Mouse (Mus musculus): ENCODE measurements at regions not wholly inside any gene's neighbourhood (a gene's known extent, or its start where the extent isn't known, plus 50 kb on each side); places are given as distances from the start of the nearest gene placed in this dataset.

DNA sequence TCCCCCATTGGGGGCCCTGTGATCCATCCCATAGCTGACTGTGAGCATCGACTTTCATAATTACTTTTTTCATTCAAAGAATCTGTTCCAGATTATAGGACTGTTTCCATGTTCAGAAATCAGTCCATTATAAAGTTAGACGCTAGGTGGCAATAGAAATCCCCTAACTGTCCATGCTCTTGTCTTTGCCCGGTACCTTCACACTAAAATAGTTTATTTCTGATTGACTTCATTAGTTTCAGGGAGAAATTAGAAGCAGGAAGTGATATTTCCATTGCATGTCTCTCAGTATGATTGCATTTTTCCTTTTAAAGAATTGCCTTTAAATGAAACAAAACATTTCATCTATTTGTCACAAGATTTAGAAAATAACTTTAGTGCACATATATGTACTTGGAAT, 131.7 kb downstream of the Fbxo8 start:
- intact Hi-C loops (cut with DNase I) = loop anchor here (2.0 to 10.0 kb wide), 3 partner anchors 650 to 852 kb away; no protein-coding TSS in a partner anchor
- peak; percentile 56 for TF ChIP-seq CTCF (IDR thresholded peaks at IDR 0.05)
- DNase-seq (ENCODE audit: extremely low spot score in 1 of 2, low spot score in 2 of 2) = no peak
- Histone ChIP-seq H3K4me3 (no peak overlapping the region), H3K27ac (no peak overlapping the region)

DNA sequence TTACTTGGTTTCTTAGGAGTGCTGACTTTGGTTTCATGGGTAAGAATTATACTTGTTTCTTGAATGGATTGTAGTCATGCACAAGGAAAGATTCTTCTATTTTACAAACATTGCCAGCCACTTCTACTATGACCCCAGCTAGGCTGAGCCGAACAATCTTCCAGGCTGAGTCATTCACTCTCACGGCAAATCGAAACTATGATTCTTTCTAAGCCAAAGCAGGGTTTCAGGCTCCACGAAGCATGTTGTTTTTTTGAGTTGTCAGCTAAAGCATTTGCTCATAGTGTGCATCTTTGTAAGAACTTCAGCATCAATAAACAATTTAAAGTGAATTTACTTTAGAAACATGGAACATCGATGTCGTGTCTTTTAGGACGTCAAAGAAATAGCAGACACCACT, 133.5 kb downstream of the Fbxo8 start:
- DNase-seq (ENCODE audit: extremely low spot score in 1 of 2, low spot score in 2 of 2) = no peak
- intact Hi-C loops (cut with DNase I) = loop anchor here (5.0 to 10.0 kb wide), 2 partner anchors 648 to 850 kb away; no protein-coding TSS in a partner anchor
- no peak overlapping the region for H3K27ac ChIP-seq
- no peak overlapping the region for H3K4me3 ChIP-seq
- no peak for TF ChIP-seq CTCF (IDR thresholded peaks at IDR 0.05)

DNA sequence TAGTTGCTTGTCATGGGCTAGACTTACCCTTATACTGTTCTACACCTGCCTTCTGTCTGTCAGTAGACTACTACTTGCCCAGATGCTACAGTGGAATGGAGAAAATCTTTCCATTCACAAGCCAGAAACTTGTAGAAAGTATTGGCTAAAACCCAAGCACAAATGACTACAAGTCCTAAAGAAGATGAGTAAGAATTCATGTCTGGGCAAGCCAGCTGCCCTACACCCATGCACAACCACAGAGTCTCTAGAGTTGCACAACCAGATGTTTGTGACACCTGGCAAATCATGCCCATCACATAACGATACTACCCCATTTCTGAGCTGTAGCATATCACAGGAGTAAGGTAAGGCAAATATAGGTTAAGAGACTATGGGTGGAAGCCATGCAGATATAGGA, 144.5 kb downstream of the Fbxo8 start:
- intact Hi-C loops (cut with DNase I) = no loop called here
- Histone ChIP-seq H3K4me3 (no peak overlapping the region), H3K27ac (no peak overlapping the region)
- no peak for TF ChIP-seq CTCF (IDR thresholded peaks at IDR 0.05)
- no peak for DNase-seq (ENCODE audit: extremely low spot score in 1 of 2, low spot score in 2 of 2)

DNA sequence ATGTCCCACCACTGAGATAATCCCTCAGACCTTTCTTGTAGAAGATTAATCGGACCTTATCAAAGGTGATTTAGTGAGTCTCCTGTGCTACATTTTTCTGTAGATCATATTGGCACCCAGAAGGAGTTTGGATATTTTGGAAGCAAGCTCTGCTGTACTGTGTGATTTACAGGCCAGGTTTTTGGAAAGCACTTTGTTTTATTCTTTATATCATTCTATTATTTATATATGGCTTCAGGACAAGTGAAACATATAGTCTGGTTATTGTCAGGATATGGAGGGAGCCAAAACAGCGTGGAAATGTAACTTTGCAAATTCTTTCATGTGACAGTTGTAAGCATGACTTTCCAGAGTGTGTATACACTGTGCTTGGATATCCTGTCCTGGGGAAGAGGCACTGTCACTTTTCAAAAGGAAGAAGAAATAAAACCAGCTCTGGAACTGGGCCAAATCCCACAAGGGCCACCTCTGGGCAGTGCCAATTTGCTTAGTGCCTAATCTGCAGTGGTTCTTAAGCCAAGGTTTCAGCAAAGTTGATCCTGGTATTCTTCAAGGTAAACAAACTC, 149.8 kb downstream of the Fbxo8 start:
- Histone ChIP-seq H3K27ac (no peak overlapping the region), H3K4me3 (no peak overlapping the region)
- TF ChIP-seq CTCF (IDR thresholded peaks at IDR 0.05) = no peak
- intact Hi-C loops (cut with DNase I) = no loop called here
- no peak for DNase-seq (ENCODE audit: extremely low spot score in 1 of 2, low spot score in 2 of 2)

DNA sequence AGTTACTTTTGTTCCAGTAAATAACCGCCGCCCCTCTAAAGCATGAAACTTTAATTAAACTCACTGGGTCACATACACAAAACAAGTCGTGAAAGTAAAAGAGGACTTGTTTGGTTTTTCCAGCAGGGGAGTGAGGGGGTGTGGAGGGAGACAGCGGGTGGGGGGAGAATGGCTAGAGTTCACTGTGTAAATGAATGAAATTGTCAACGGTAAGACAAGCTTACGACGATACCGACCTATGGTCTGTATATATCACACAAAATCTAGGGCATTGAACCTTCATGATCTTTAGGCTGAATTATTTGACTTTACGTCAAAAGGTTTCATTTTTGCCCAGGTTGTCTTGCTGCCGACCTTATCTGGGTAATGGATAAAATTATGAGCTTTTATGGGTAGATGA, 155.5 kb downstream of the Fbxo8 start:
- no peak for DNase-seq (ENCODE audit: extremely low spot score in 1 of 2, low spot score in 2 of 2)
- TF ChIP-seq CTCF (IDR thresholded peaks at IDR 0.05) = no peak
- H3K4me3 ChIP-seq = no peak overlapping the region
- no peak overlapping the region for H3K27ac ChIP-seq
- intact Hi-C loops (cut with DNase I) = no loop called here

DNA sequence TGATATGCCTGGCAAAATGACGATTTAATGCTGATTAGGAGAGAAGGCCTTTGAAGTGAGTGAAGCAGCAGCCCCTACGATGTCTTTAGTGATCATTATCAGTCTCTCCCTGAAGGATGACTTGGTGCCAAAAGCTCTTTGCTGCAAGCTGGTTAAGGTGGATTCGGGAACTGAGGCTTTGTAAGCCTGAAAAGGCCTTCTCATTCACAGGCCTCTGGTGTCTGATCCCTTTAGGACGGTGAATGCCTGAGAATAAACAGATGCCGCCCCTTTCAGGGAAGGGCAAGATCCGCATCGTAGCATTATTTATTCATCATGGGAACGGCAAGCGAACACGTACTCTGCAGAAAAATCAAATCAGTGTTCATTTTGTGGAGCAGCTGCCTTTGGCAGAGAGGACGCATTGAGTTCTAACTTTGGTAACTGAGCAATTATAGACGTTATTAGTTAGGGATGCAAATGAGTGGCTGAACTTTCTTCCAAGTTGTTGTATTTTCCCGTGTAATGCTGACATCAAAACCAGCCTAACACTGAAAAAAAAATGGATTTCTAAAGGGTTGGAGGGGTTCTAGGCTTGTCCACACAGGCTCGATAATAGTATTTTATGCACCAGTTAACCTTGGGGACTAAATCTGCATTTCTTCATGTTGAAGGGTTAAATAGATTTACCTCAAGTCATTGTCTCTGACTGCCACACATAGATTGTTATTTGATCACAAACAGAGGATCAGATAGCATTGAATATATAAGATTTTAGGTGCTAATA, 156.2 kb downstream of the Fbxo8 start:
- intact Hi-C loops (cut with DNase I) = no loop called here
- no peak for DNase-seq (ENCODE audit: extremely low spot score in 1 of 2, low spot score in 2 of 2)
- Histone ChIP-seq H3K27ac (no peak overlapping the region), H3K4me3 (no peak overlapping the region)
- TF ChIP-seq CTCF (IDR thresholded peaks at IDR 0.05) = no peak

DNA sequence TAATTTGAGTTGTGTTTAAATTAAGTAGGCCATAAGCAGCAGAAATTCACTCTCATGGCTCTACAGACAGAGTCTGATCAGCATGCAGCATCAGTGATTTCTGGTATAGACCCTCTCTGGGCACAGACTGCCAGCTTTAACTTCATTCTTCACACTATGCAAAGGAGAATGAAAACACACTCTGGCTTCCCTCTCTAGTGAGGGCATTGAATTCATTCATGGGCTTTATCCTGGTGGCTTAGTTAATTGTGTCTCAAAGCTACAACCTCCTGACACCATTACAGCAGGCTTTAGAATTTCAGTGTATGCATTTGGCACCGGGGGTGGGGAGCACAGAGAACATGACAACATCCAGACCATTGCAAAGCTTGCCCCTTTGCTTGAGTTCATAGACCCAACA, 169.1 kb downstream of the Fbxo8 start:
- no peak for TF ChIP-seq CTCF (IDR thresholded peaks at IDR 0.05)

DNA sequence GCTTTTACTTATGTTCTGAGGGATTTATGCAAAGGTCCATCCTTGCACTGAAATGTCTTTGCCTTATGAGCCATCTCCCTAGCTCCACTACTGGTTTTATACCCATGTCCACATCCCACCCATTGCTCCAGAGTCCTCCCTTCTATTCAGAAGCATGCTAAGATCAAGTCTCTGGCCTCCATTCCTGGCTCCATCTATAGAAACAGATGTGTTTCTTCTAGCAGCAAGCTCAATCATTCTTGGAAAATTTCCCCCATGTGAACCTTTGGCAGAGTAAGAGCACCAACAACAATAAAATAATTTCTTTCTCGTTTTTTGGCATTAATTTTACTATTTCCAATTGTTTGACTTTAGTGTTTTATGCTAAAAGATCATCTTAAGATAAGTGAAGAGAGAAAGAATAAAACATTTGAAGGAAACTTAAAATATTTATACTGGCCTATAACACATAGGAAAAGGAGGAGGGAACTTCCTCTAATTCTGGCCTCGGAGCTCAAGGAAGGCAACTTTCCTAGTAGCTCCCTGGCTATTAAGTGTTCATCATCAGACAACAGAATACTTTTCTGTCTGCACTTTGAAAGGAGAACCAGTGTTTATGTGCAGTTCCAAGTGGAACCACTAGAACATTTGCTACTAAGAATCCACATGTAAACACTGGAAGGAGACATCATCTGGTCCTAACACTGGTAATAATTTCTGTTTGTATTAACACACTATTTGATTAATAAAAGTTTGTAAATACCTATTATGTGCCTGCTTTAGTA, 171.8 kb downstream of the Fbxo8 start:
- Histone ChIP-seq H3K27ac (no peak overlapping the region), H3K4me3 (no peak overlapping the region)
- DNase-seq (ENCODE audit: extremely low spot score in 1 of 2, low spot score in 2 of 2) = no peak
- TF ChIP-seq CTCF (IDR thresholded peaks at IDR 0.05) = no peak
- intact Hi-C loops (cut with DNase I) = no loop called here

More for the DNA sequence above, 169.1 kb downstream of the Fbxo8 start:
- Histone ChIP-seq H3K27ac (no peak overlapping the region), H3K4me3 (no peak overlapping the region)
- DNase-seq (ENCODE audit: extremely low spot score in 1 of 2, low spot score in 2 of 2) = no peak
- intact Hi-C loops (cut with DNase I) = no loop called here

DNA sequence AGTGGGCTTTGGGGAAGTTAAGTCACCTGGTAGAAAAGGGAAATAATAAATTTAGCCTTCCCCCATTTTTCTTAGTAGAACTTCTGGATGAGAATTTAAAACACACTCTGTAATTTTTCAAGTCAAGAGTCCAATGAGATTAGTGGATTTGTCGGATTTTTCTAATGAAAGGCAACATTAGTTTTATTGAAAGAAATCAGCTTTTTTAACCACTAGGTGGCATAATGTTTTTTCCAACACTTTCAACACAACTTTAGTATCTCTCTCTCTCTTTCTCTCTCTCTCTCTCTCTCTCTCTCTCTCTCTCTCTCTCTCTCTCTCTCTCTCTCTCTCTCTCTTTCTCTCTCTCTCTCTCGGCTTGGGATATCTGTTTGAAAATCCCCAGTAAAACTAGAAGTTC, 173.7 kb downstream of the Fbxo8 start:
- Histone ChIP-seq H3K4me3 (no peak overlapping the region), H3K27ac (no peak overlapping the region)
- no peak for DNase-seq (ENCODE audit: extremely low spot score in 1 of 2, low spot score in 2 of 2)
- TF ChIP-seq CTCF (IDR thresholded peaks at IDR 0.05) = peak; percentile 35; the same call in 1 of the 2 replicates
- intact Hi-C loops (cut with DNase I) = no loop called here

DNA sequence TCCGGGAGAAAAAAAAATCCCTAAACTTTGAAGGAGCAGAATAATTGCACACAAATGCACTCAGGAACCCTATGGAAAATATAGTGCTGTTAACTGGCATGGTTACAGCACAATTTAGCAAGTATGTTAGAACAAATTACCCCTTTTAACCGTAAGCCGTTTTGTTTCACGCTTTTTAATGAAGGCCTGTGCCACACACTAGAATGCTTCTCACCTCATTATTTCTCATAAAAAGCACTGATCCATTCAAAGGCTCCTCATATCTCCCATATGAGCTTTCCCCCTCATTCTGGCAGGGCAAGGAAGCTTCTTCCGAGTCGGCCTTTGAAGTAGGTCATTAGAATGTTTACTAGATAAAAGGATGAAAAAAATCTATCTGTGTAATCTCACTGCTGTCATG, 182.4 kb downstream of the Fbxo8 start:
- no peak for DNase-seq (ENCODE audit: extremely low spot score in 1 of 2, low spot score in 2 of 2)
- Histone ChIP-seq H3K4me3 (no peak overlapping the region), H3K27ac (no peak overlapping the region)
- no peak for TF ChIP-seq CTCF (IDR thresholded peaks at IDR 0.05)
- intact Hi-C loops (cut with DNase I) = loop anchor here (2.0 kb wide), 1 partner anchor 53 kb away; no protein-coding TSS in a partner anchor

DNA sequence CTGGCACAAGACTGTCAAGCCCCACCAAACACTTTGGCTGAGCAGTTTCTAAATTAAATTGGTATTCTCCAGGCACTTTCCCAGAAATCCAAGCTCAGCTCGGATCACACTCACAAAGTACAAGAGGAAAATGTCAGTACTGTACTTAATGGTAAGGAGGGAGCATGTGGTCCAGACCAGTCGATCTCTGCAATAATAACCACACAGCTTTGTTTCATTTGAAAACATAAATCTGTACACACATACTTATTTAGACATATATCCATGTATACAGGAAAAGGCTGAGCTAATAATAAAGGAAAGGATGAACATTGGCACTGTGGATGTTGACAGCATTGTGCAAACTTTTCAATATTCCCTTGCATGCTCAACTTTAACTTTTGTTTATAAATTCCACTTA, 184.1 kb downstream of the Fbxo8 start:
- H3K4me3 ChIP-seq = no peak overlapping the region
- intact Hi-C loops (cut with DNase I) = no loop called here
- DNase-seq (ENCODE audit: extremely low spot score in 1 of 2, low spot score in 2 of 2) = no peak
- H3K27ac ChIP-seq = no peak overlapping the region
- no peak for TF ChIP-seq CTCF (IDR thresholded peaks at IDR 0.05)

DNA sequence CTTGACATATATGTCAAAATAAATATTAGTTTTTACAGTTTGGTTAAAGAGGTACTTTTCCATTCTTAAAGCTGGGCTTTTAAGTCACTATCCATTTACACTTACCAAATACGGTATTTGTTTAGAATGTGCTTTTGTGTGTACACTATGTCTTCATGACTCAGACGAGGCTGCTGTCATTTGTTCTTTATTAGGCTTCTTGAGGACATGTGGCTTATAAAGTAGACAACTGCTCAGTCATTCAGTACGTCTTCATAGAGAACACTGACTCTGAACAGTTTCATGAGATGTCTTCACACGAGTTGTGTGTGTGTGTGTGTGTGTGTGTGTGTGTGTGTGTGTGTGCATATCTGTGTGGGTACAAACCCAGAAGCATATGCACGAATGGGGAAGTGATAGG, 216.1 kb downstream of the Fbxo8 start:
- intact Hi-C loops (cut with DNase I) = no loop called here
- no peak for DNase-seq (ENCODE audit: extremely low spot score in 1 of 2, low spot score in 2 of 2)
- H3K27ac ChIP-seq = no peak overlapping the region
- TF ChIP-seq CTCF (IDR thresholded peaks at IDR 0.05) = no peak
- no peak overlapping the region for H3K4me3 ChIP-seq
